Mouse (Mus musculus): ENCODE results near the gene Golga3.
A peak's percentile ranks its signal among the peaks of the same experiment; 100 is the strongest.

Gene Golga3

GRCm38 (mm10) chr5:110176362-110177020 is at the start of gene Golga3:
Golga3 (plus strand) TSS chr5:110176701.
- peak; percentile 87 to 91 for DNase-seq (ENCODE audit: low spot score in 2 of 2)

- DNase-seq (ENCODE audit: low spot score in 2 of 2) = peak; percentile 100
Observed at GRCm38 (mm10) chr5:110135293-110136086, 41.0 kb upstream of the Golga3 start, which contains the start of gene Chfr. Chfr (plus strand) TSS chr5:110135842.

GRCm38 (mm10) chr5:110136087-110136464 is 40.4 kb upstream of the Golga3 start:
- no peak for DNase-seq (ENCODE audit: low spot score in 2 of 2)

GRCm38 (mm10) chr5:110137816-110138215 is 38.7 kb upstream of the Golga3 start:
- no peak for DNase-seq (ENCODE audit: low spot score in 2 of 2)

GRCm38 (mm10) chr5:110139325-110139724 is 37.2 kb upstream of the Golga3 start:
- DNase-seq (ENCODE audit: low spot score in 2 of 2) = no peak

GRCm38 (mm10) chr5:110140424-110140823 is 36.1 kb upstream of the Golga3 start:
- DNase-seq (ENCODE audit: low spot score in 2 of 2) = no peak

GRCm38 (mm10) chr5:110142309-110142708 is 34.2 kb upstream of the Golga3 start:
- DNase-seq (ENCODE audit: low spot score in 2 of 2) = no peak

GRCm38 (mm10) chr5:110143007-110143406 is 33.5 kb upstream of the Golga3 start:
- DNase-seq (ENCODE audit: low spot score in 2 of 2) = no peak

- DNase-seq (ENCODE audit: low spot score in 2 of 2) = peak in 1 of 2 experiments; percentile 13
Observed at GRCm38 (mm10) chr5:110169374-110169773, 7.1 kb upstream of the Golga3 start.

- DNase-seq (ENCODE audit: low spot score in 2 of 2) = no peak
Observed at GRCm38 (mm10) chr5:110177021-110177420, 520 bp downstream of the Golga3 start.

- no peak for DNase-seq (ENCODE audit: low spot score in 2 of 2)
Observed at GRCm38 (mm10) chr5:110178628-110179027, 2.1 kb downstream of the Golga3 start.

GRCm38 (mm10) chr5:110181716-110182115 is 5.2 kb downstream of the Golga3 start:
- DNase-seq (ENCODE audit: low spot score in 2 of 2) = no peak

GRCm38 (mm10) chr5:110203164-110203895 is 26.8 kb downstream of the Golga3 start:
- DNase-seq (ENCODE audit: low spot score in 2 of 2) = no peak

- DNase-seq (ENCODE audit: low spot score in 2 of 2) = no peak
Observed at GRCm38 (mm10) chr5:110204777-110205176, 28.3 kb downstream of the Golga3 start.

GRCm38 (mm10) chr5:110211312-110211711 is 34.8 kb downstream of the Golga3 start:
- no peak for DNase-seq (ENCODE audit: low spot score in 2 of 2)

GRCm38 (mm10) chr5:110216780-110217179 is 40.3 kb downstream of the Golga3 start:
- no peak for DNase-seq (ENCODE audit: low spot score in 2 of 2)

- no peak for DNase-seq (ENCODE audit: low spot score in 2 of 2)
Observed at GRCm38 (mm10) chr5:110220331-110220730, 43.8 kb downstream of the Golga3 start.

GRCm38 (mm10) chr5:110222757-110223156 is 46.3 kb downstream of the Golga3 start:
- no peak for DNase-seq (ENCODE audit: low spot score in 2 of 2)

- DNase-seq (ENCODE audit: low spot score in 2 of 2) = no peak
Observed at GRCm38 (mm10) chr5:110225056-110225455, 48.6 kb downstream of the Golga3 start.

GRCm38 (mm10) chr5:110227336-110227883 is 50.9 kb downstream of the Golga3 start:
- no peak for DNase-seq (ENCODE audit: low spot score in 2 of 2)

- DNase-seq (ENCODE audit: low spot score in 2 of 2) = no peak
Observed at GRCm38 (mm10) chr5:110230401-110230779, 53.9 kb downstream of the Golga3 start.
